Mouse (Mus musculus) urinary bladder, adult 2 months (tissue): Measurements from ENCODE around the gene Grin2d. TPM values are rescaled to one million over a fixed set of nuclear protein-coding genes. Genes with fewer than 3 reads are reported as not detected.

ENCODE experiments used
- DNase-seq: peaks from one replicate; pipeline ENCODE4 v3.0.0; 2022; ENCODE audit warnings: low spot score
- polyA plus RNA-seq: library from polyadenylated mRNA; depleted of rRNA; stranded (reverse); fragments of >200 nt; gene quantifications from 2 replicates; pipeline ENCODE4 v1.2.3, GENCODE M21; 2012; rRNA removed

Gene Grin2d
- polyA plus RNA-seq, 1 experiment: 1.6 TPM

DNA sequence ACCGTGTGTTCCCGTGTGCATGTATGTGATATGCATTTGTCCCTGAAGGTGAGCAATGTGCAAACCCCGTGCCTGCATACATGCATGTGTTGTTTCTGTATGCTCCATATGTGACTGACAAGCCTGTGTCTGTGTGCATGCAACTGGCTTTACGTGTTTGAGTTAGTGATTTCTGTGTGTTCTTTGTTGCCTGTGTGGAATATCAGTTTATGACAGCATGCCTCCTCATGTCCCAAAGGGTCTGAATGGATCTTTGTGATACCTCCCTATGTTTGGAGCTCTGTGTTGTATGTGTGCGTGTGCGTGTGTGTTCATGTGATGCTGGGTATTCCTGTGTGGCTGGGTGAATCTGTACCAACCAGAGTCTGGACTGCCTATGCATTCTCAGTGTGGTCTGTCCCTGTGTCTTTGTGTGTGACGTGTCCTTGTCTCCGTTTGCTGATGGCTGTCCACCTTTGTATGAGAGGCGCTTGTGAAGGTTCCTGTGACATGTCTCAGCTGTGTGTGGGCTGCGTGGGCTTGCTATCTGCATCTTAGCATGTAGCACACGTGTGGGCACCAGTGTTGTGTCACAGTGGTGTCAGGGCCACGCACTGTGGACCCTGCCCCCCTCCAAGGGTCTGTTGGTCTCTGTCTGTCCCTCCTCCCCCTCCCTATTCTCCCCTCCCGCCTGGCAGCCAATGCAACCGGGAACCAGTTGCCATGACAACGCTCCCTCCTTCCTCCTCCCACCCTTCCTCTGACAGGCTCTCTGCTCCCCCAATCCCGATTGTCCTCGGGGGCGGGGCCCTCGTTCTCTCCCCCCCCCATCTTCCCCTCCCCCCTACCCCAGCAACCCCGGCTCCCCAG, 93.4 kb downstream of the Grin2d start, which contains the start of gene Sult2b1:
Gene Sult2b1, minus strand, starts transcription at position 146 of the 849 bp plus-strand sequence.
- no peak for DNase-seq

DNA sequence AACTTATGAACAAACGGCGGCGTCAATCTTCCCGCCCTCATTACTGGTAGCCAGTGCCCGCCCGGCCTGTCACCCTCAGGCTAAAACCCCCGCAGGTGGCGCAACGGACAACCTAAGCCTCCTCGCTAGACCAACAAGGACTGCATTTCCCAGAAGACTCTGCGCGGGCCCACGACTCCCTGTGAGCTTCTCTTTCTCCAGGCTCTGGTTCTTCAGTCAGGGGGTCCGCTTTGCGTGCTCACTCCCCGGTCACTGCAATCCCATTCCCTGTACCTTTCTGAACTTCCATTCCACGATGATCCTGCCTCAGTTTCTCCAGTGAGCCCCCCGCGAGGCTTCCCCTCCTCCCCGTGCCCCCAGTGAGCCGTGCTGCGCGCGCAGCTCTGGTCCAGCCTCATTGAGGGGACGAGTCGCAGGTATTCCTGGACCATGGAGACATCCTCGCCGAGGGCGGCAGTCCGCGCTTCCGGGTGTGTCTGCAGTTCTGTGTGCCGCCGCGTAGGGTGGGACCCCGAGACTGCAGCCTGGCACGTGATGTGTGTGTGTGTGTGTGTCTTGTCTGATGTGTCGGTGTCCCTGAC, 94.6 kb downstream of the Grin2d start, which contains the start of gene Lmtk3:
Gene Lmtk3, plus strand, starts transcription at position 228 of the 581 bp plus-strand sequence.
- DNase-seq: no peak

DNA sequence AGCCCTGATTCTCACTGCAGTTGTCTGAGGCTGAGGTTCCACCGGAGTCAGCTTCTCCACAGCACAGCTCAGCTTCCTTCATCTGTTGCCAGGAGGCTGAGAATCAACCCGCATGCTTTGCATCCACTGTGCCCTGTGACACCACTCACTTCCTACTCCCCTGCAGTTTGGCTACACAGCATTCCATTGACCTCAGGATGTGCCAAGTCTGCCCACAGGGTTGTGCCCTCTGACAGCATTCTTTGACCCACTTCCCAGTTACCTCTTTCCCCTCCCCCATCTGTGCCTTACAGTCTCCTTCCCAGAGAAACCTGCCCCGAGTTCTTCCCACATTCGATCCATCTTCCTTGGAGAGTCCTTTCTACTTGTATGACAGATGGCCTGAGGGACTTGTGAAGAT, 95.9 kb downstream of the Grin2d start:
- DNase-seq: no peak

Other genes with a start within 250 kb of the Grin2d start
- gene Mamstr, start 238.4 kb downstream of the Grin2d start, polyA plus RNA-seq: 8.4 and 11.3 TPM in 2 replicates
- gene Fut2, start 212.0 kb downstream of the Grin2d start, polyA plus RNA-seq: 1.8 and 3.3 TPM in 2 replicates
- gene Ntn5, start 194.4 kb downstream of the Grin2d start, polyA plus RNA-seq: 0.06 and 0.08 TPM in 2 replicates
- 0.09 and 0.14 TPM in 2 replicates for gene Sec1, start 184.0 kb downstream of the Grin2d start, polyA plus RNA-seq
- gene Car11, start 178.5 kb downstream of the Grin2d start, polyA plus RNA-seq: 25.0 and 29.8 TPM in 2 replicates
- gene Dbp, start 173.3 kb downstream of the Grin2d start, polyA plus RNA-seq: 335 and 503 TPM in 2 replicates
- 594 and 906 TPM in 2 replicates for gene Rpl18, start 162.9 kb downstream of the Grin2d start, polyA plus RNA-seq
- gene Sphk2, start 160.4 kb downstream of the Grin2d start, polyA plus RNA-seq: 22.1 and 25.6 TPM in 2 replicates
- 1.3 and 1.5 TPM in 2 replicates for gene Fam83e, start 157.2 kb downstream of the Grin2d start, polyA plus RNA-seq
- gene Spaca4, start 152.6 kb downstream of the Grin2d start, polyA plus RNA-seq: not detected in 2 replicates
- gene Lmtk3, start 94.6 kb downstream of the Grin2d start, polyA plus RNA-seq: 2.5 and 2.9 TPM in 2 replicates
- gene Sult2b1, start 93.7 kb downstream of the Grin2d start, polyA plus RNA-seq: 1.3 and 1.5 TPM in 2 replicates
- 61.5 and 68.7 TPM in 2 replicates for gene Cyth2, start 63.8 kb downstream of the Grin2d start, polyA plus RNA-seq
- gene Kcnj14, start 53.6 kb downstream of the Grin2d start, polyA plus RNA-seq: 0.25 and 0.35 TPM in 2 replicates
- gene Grwd1, start 47.4 kb downstream of the Grin2d start, polyA plus RNA-seq: 11.7 and 12.2 TPM in 2 replicates
- 221 and 243 TPM in 2 replicates for gene Kdelr1, start 5.6 kb downstream of the Grin2d start, polyA plus RNA-seq
- 0.10 TPM in 1 of 2 replicates, not detected in the other for gene Syngr4, start 18.3 kb upstream of the Grin2d start, polyA plus RNA-seq
- 23.7 and 24.3 TPM in 2 replicates for gene Tmem143, start 18.6 kb upstream of the Grin2d start, polyA plus RNA-seq
- 213 and 219 TPM in 2 replicates for gene Emp3, start 43.0 kb upstream of the Grin2d start, polyA plus RNA-seq
- 3.4 and 3.5 TPM in 2 replicates for gene Ccdc114, start 45.7 kb upstream of the Grin2d start, polyA plus RNA-seq
- gene Abcc6, start 151.9 kb upstream of the Grin2d start, polyA plus RNA-seq: 2.0 and 2.2 TPM in 2 replicates
- 35.5 and 41.4 TPM in 2 replicates for gene Nomo1, start 155.3 kb upstream of the Grin2d start, polyA plus RNA-seq
- 0.13 and 0.23 TPM in 2 replicates for gene Kcnj11, start 222.4 kb upstream of the Grin2d start, polyA plus RNA-seq